Mouse (Mus musculus): ENCODE results near the gene Uqcr10. TPM values are rescaled to one million over a fixed set of nuclear protein-coding genes. Genes with fewer than 3 reads are reported as not detected.

The Uqcr10 gene
- 399 and 518 TPM in 2 replicates for polyA plus RNA-seq (2012; rRNA removed)

GRCm38 (mm10) chr11:4704072-4704964 lies at the start of gene Uqcr10, which contains the start of gene Zmat5:
TSS of gene Uqcr10 (minus strand) at chr11:4704342.
TSS of gene Zmat5 (plus strand) at chr11:4704678.
- H3K4me1 ChIP-seq (ENCODE audit: control insufficient read depth, insufficient read depth, low read length), result peaks cover 6% of the 10 kb centered on the region
- H3K36me3 ChIP-seq (ENCODE audit: control insufficient read depth, insufficient read depth, low read length), result no peaks in the 10 kb centered on the region
- peak within 1 kb of the TSS; percentile 86 for H3K27ac ChIP-seq (ENCODE audit: control insufficient read depth, insufficient read depth, low read depth, low read length)
- H3K4me3 ChIP-seq (ENCODE audit: control insufficient read depth, low read depth, low read length), result peak within 1 kb of the TSS; percentile 94
- peak; percentile 8; the same call in 1 of the 2 replicates for TF ChIP-seq CTCF (IDR thresholded peaks at IDR 0.05; ENCODE audit: control insufficient read depth, insufficient read depth, insufficient replicate concordance, low read depth, low read length)
- peak; percentile 98 for TF ChIP-seq POLR2A (IDR thresholded peaks at IDR 0.05; ENCODE audit: control insufficient read depth, low read depth, low read length)
- no peaks in the 10 kb centered on the region for H3K27me3 ChIP-seq (ENCODE audit: control insufficient read depth, insufficient read depth, low read length)

- H3K4me3 ChIP-seq (ENCODE audit: control insufficient read depth, low read depth, low read length), result no peak overlapping the region
- peaks cover 1% of the 10 kb centered on the region; the same call in 1 of the 2 replicates for H3K4me1 ChIP-seq (ENCODE audit: control insufficient read depth, insufficient read depth, low read length)
- TF ChIP-seq POLR2A (IDR thresholded peaks at IDR 0.05; ENCODE audit: control insufficient read depth, low read depth, low read length), result no peak
- TF ChIP-seq CTCF (IDR thresholded peaks at IDR 0.05; ENCODE audit: control insufficient read depth, insufficient read depth, insufficient replicate concordance, low read depth, low read length), result no peak
- no peak overlapping the region for H3K27ac ChIP-seq (ENCODE audit: control insufficient read depth, insufficient read depth, low read depth, low read length)
- no peaks in the 10 kb centered on the region for H3K27me3 ChIP-seq (ENCODE audit: control insufficient read depth, insufficient read depth, low read length)
- no peaks in the 10 kb centered on the region for H3K36me3 ChIP-seq (ENCODE audit: control insufficient read depth, insufficient read depth, low read length)
Measured at GRCm38 (mm10) chr11:4752836-4753235, 48.7 kb upstream of the Uqcr10 start.

- H3K4me3 ChIP-seq (ENCODE audit: control insufficient read depth, low read depth, low read length), result no peak overlapping the region
- peaks cover 2% of the 10 kb centered on the region; the same call in 1 of the 2 replicates for H3K27me3 ChIP-seq (ENCODE audit: control insufficient read depth, insufficient read depth, low read length)
- no peak for TF ChIP-seq CTCF (IDR thresholded peaks at IDR 0.05; ENCODE audit: control insufficient read depth, insufficient read depth, insufficient replicate concordance, low read depth, low read length)
- TF ChIP-seq POLR2A (IDR thresholded peaks at IDR 0.05; ENCODE audit: control insufficient read depth, low read depth, low read length), result no peak
- H3K27ac ChIP-seq (ENCODE audit: control insufficient read depth, insufficient read depth, low read depth, low read length), result no peak overlapping the region
- H3K4me1 ChIP-seq (ENCODE audit: control insufficient read depth, insufficient read depth, low read length), result peaks cover 16% of the 10 kb centered on the region
- H3K36me3 ChIP-seq (ENCODE audit: control insufficient read depth, insufficient read depth, low read length), result no peaks in the 10 kb centered on the region
Measured at GRCm38 (mm10) chr11:4750263-4750662, 46.1 kb upstream of the Uqcr10 start.

- peaks cover 16% of the 10 kb centered on the region for H3K4me1 ChIP-seq (ENCODE audit: control insufficient read depth, insufficient read depth, low read length)
- H3K36me3 ChIP-seq (ENCODE audit: control insufficient read depth, insufficient read depth, low read length), result no peaks in the 10 kb centered on the region
- no peak overlapping the region for H3K4me3 ChIP-seq (ENCODE audit: control insufficient read depth, low read depth, low read length)
- no peak overlapping the region for H3K27ac ChIP-seq (ENCODE audit: control insufficient read depth, insufficient read depth, low read depth, low read length)
- TF ChIP-seq CTCF (IDR thresholded peaks at IDR 0.05; ENCODE audit: control insufficient read depth, insufficient read depth, insufficient replicate concordance, low read depth, low read length) (no peak), POLR2A (IDR thresholded peaks at IDR 0.05; ENCODE audit: control insufficient read depth, low read depth, low read length) (no peak)
- peaks cover 2% of the 10 kb centered on the region; the same call in 1 of the 2 replicates for H3K27me3 ChIP-seq (ENCODE audit: control insufficient read depth, insufficient read depth, low read length)
Measured at GRCm38 (mm10) chr11:4747285-4747684, 43.1 kb upstream of the Uqcr10 start.

- TF ChIP-seq CTCF (IDR thresholded peaks at IDR 0.05; ENCODE audit: control insufficient read depth, insufficient read depth, insufficient replicate concordance, low read depth, low read length) (no peak), POLR2A (IDR thresholded peaks at IDR 0.05; ENCODE audit: control insufficient read depth, low read depth, low read length) (no peak)
- H3K4me3 ChIP-seq (ENCODE audit: control insufficient read depth, low read depth, low read length), result peak within 1 kb of the TSS; percentile 8; the same call in 1 of the 2 replicates
- H3K27me3 ChIP-seq (ENCODE audit: control insufficient read depth, insufficient read depth, low read length), result peaks cover 2% of the 10 kb centered on the region; the same call in 1 of the 2 replicates
- H3K4me1 ChIP-seq (ENCODE audit: control insufficient read depth, insufficient read depth, low read length), result peaks cover 16% of the 10 kb centered on the region
- no peaks in the 10 kb centered on the region for H3K36me3 ChIP-seq (ENCODE audit: control insufficient read depth, insufficient read depth, low read length)
- H3K27ac ChIP-seq (ENCODE audit: control insufficient read depth, insufficient read depth, low read depth, low read length), result no peak within 1 kb of the TSS
Measured at GRCm38 (mm10) chr11:4746733-4747132, 42.6 kb upstream of the Uqcr10 start, which contains the start of gene Cabp7. TSS of gene Cabp7 (minus strand) at chr11:4746778.

- no peaks in the 10 kb centered on the region for H3K36me3 ChIP-seq (ENCODE audit: control insufficient read depth, insufficient read depth, low read length)
- H3K4me1 ChIP-seq (ENCODE audit: control insufficient read depth, insufficient read depth, low read length), result peaks cover 16% of the 10 kb centered on the region
- peaks cover 2% of the 10 kb centered on the region; the same call in 1 of the 2 replicates for H3K27me3 ChIP-seq (ENCODE audit: control insufficient read depth, insufficient read depth, low read length)
- H3K27ac ChIP-seq (ENCODE audit: control insufficient read depth, insufficient read depth, low read depth, low read length), result no peak overlapping the region
- TF ChIP-seq POLR2A (IDR thresholded peaks at IDR 0.05; ENCODE audit: control insufficient read depth, low read depth, low read length) (no peak), CTCF (IDR thresholded peaks at IDR 0.05; ENCODE audit: control insufficient read depth, insufficient read depth, insufficient replicate concordance, low read depth, low read length) (no peak)
- no peak overlapping the region; the same call in 1 of the 2 replicates for H3K4me3 ChIP-seq (ENCODE audit: control insufficient read depth, low read depth, low read length)
Measured at GRCm38 (mm10) chr11:4745969-4746368, 41.8 kb upstream of the Uqcr10 start.

- Histone ChIP-seq H3K27ac (ENCODE audit: control insufficient read depth, insufficient read depth, low read depth, low read length) (no peak overlapping the region), H3K36me3 (ENCODE audit: control insufficient read depth, insufficient read depth, low read length) (no peaks in the 10 kb centered on the region), H3K4me3 (ENCODE audit: control insufficient read depth, low read depth, low read length) (no peak overlapping the region), H3K27me3 (ENCODE audit: control insufficient read depth, insufficient read depth, low read length) (peaks cover 2% of the 10 kb centered on the region; the same call in 1 of the 2 replicates), H3K4me1 (ENCODE audit: control insufficient read depth, insufficient read depth, low read length) (peaks cover 16% of the 10 kb centered on the region)
- TF ChIP-seq CTCF (IDR thresholded peaks at IDR 0.05; ENCODE audit: control insufficient read depth, insufficient read depth, insufficient replicate concordance, low read depth, low read length), result no peak
- no peak for TF ChIP-seq POLR2A (IDR thresholded peaks at IDR 0.05; ENCODE audit: control insufficient read depth, low read depth, low read length)
Measured at GRCm38 (mm10) chr11:4744691-4745090, 40.5 kb upstream of the Uqcr10 start.
